Mouse (Mus musculus): ENCODE results near the gene Fam102a. TPM values are rescaled to one million over a fixed set of nuclear protein-coding genes. Genes with fewer than 3 reads are reported as not detected.
A peak's percentile ranks its signal among the peaks of the same experiment; 100 is the strongest.

Fam102a gene
- polyA plus RNA-seq, 1 experiment from 2014 or later = 16.6 TPM

DNA sequence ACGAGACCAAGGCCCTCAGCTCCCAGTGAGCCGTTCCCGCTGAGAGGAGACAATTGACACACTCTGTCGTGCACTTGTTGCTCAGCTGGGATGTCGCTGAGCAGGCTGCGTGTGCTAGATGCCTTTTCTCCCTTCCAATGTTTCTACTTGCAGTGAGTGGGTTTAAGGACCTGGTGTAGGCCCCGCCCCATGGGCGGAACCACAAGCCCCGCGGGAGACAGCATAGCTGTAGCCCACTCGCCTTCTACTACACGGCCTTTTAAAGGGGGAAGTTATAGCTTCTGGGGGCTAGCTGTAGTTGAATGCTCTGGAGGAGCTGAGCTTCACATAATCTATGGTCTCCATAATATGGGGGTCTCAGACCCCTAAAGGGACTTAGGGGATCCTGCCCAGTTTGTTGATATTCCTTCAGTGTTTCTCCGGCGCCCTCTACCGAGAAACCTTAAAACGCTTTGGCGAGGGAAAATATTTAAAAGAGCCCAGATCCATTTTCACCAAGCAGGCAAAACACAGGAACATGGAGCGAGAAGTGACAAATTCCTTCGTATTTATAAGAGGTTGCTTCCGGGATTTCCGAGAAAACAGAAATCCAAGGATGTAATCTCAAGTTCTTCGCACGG, 75.6 kb downstream of the Fam102a start:
- 12% methylated on average over 23 of the region's 23 CpGs for WGBS
- Histone ChIP-seq H3K27me3 (ENCODE audit: control insufficient read depth, insufficient read depth, low read length) (no peaks in the 10 kb centered on the region), H3K36me3 (ENCODE audit: control insufficient read depth, insufficient read depth, low read length) (no peaks in the 10 kb centered on the region), H3K4me2 (replicated peaks; ENCODE audit: low read depth) (peak overlapping the region; percentile 53), H3K9me3 (ENCODE audit: control insufficient read depth, low read length) (no peaks in the 10 kb centered on the region), H3K4me1 (replicated peaks; ENCODE audit: control insufficient read depth, insufficient read depth) (peaks cover 6% of the 10 kb centered on the region; the same call in 1 of the 2 replicates), H3K9ac (ENCODE audit: low read length) (peak overlapping the region; percentile 43; the same call in 1 of the 2 replicates), H3K4me3 (ENCODE audit: low read depth, low read length) (peak overlapping the region; percentile 36; the same call in 1 of the 2 replicates), H3K27ac (replicated peaks) (peak overlapping the region; percentile 45)
- TF ChIP-seq CTCF (IDR thresholded peaks at IDR 0.05; ENCODE audit: low read depth) (peak; percentile 69), EP300 (optimal IDR thresholded peaks at IDR 0.05) (no peak)
- DNase-seq (ENCODE audit: low spot score) (peak; percentile 54), ATAC-seq (ENCODE audit: low FRiP score, low TSS enrichment) (no peak)

GRCm38 (mm10) chr2:32612274-32612673, 77.1 kb downstream of the Fam102a start:
- Histone ChIP-seq H3K4me1 (replicated peaks; ENCODE audit: control insufficient read depth, insufficient read depth) (peaks cover 6% of the 10 kb centered on the region; the same call in 1 of the 2 replicates), H3K9ac (ENCODE audit: low read length) (no peak overlapping the region), H3K27me3 (ENCODE audit: control insufficient read depth, insufficient read depth, low read length) (no peaks in the 10 kb centered on the region), H3K27ac (replicated peaks) (no peak overlapping the region), H3K4me2 (replicated peaks; ENCODE audit: low read depth) (no peak overlapping the region), H3K9me3 (ENCODE audit: control insufficient read depth, low read length) (no peaks in the 10 kb centered on the region), H3K4me3 (ENCODE audit: low read depth, low read length) (no peak overlapping the region), H3K36me3 (ENCODE audit: control insufficient read depth, insufficient read depth, low read length) (no peaks in the 10 kb centered on the region)
- TF ChIP-seq EP300 (optimal IDR thresholded peaks at IDR 0.05) = no peak
- TF ChIP-seq CTCF (IDR thresholded peaks at IDR 0.05; ENCODE audit: low read depth) = no peak
- ATAC-seq (ENCODE audit: low FRiP score, low TSS enrichment) = 0 out of 2 replicates have a peak, but pooled peaks have one; percentile 21
- peak; percentile 72 for DNase-seq (ENCODE audit: low spot score)
- 64% methylated on average over 26 of the region's 26 CpGs for WGBS

DNA sequence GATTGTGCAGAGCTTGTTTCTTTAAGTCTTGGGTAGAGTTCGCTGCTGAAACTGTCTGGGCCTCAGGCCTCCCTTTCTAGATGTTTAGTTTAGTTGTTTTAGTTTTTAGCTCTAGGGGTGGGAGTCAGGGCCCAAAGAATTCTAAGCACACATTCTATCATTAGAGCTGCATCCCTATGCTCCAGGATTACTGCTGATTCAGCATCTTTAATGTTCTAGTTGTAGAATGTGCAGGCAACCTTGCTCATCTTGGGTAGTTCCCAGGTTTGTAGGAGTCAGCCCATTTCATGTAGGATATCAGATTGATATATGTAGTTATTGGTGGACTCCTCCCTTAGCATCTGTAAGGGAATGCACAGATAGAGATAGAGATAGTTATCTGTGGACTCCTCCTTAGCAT, 82.0 kb downstream of the Fam102a start:
- Histone ChIP-seq H3K4me1 (replicated peaks; ENCODE audit: control insufficient read depth, insufficient read depth) (peaks cover 13% of the 10 kb centered on the region), H3K4me3 (ENCODE audit: low read depth, low read length) (no peak overlapping the region), H3K9ac (ENCODE audit: low read length) (no peak overlapping the region), H3K27ac (replicated peaks) (no peak overlapping the region), H3K9me3 (ENCODE audit: control insufficient read depth, low read length) (no peaks in the 10 kb centered on the region), H3K27me3 (ENCODE audit: control insufficient read depth, insufficient read depth, low read length) (no peaks in the 10 kb centered on the region), H3K36me3 (ENCODE audit: control insufficient read depth, insufficient read depth, low read length) (no peaks in the 10 kb centered on the region), H3K4me2 (replicated peaks; ENCODE audit: low read depth) (no peak overlapping the region)
- ATAC-seq (ENCODE audit: low FRiP score, low TSS enrichment) (no peak), DNase-seq (ENCODE audit: low spot score) (no peak)
- TF ChIP-seq CTCF (IDR thresholded peaks at IDR 0.05; ENCODE audit: low read depth) (no peak), EP300 (optimal IDR thresholded peaks at IDR 0.05) (no peak)
- WGBS = 96% methylated on average over 1 of the region's 1 CpGs

DNA sequence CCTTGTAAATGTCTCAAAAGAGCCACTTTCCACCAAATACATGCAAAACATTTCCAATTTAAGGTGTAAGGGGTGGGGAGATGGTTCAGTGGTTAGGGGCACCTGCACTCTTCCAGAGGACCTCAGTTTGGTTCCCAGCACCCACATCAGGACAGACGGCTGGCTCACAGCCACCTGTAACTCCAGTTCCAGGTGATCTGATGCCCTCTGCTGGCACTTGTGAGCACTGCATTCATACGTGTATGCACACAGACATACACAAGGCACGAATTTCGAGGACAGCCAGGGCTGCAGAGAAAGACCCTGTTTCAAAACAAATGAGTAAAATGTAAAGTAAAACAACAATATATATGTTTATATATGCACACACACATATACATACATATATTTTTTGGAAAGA, 82.5 kb downstream of the Fam102a start:
- Histone ChIP-seq H3K36me3 (ENCODE audit: control insufficient read depth, insufficient read depth, low read length) (no peaks in the 10 kb centered on the region), H3K27me3 (ENCODE audit: control insufficient read depth, insufficient read depth, low read length) (no peaks in the 10 kb centered on the region), H3K4me1 (replicated peaks; ENCODE audit: control insufficient read depth, insufficient read depth) (peaks cover 13% of the 10 kb centered on the region), H3K4me3 (ENCODE audit: low read depth, low read length) (no peak overlapping the region), H3K9ac (ENCODE audit: low read length) (no peak overlapping the region), H3K27ac (replicated peaks) (no peak overlapping the region), H3K9me3 (ENCODE audit: control insufficient read depth, low read length) (no peaks in the 10 kb centered on the region), H3K4me2 (replicated peaks; ENCODE audit: low read depth) (no peak overlapping the region)
- DNase-seq (ENCODE audit: low spot score) (no peak), ATAC-seq (ENCODE audit: low FRiP score, low TSS enrichment) (no peak)
- TF ChIP-seq CTCF (IDR thresholded peaks at IDR 0.05; ENCODE audit: low read depth) = peak; percentile 57
- TF ChIP-seq EP300 (optimal IDR thresholded peaks at IDR 0.05) = no peak
- 95% methylated on average over 4 of the region's 4 CpGs for WGBS

GRCm38 (mm10) chr2:32618051-32618450, 82.9 kb downstream of the Fam102a start:
- no peaks in the 10 kb centered on the region for H3K9me3 ChIP-seq (ENCODE audit: control insufficient read depth, low read length)
- H3K4me3 ChIP-seq (ENCODE audit: low read depth, low read length) = no peak overlapping the region
- no peak overlapping the region for H3K9ac ChIP-seq (ENCODE audit: low read length)
- no peak for TF ChIP-seq CTCF (IDR thresholded peaks at IDR 0.05; ENCODE audit: low read depth)
- no peak for TF ChIP-seq EP300 (optimal IDR thresholded peaks at IDR 0.05)
- DNase-seq (ENCODE audit: low spot score) = no peak
- peaks cover 13% of the 10 kb centered on the region for H3K4me1 ChIP-seq (replicated peaks; ENCODE audit: control insufficient read depth, insufficient read depth)
- no peak for ATAC-seq (ENCODE audit: low FRiP score, low TSS enrichment)
- no peak overlapping the region for H3K4me2 ChIP-seq (replicated peaks; ENCODE audit: low read depth)
- no peaks in the 10 kb centered on the region for H3K36me3 ChIP-seq (ENCODE audit: control insufficient read depth, insufficient read depth, low read length)
- no peaks in the 10 kb centered on the region for H3K27me3 ChIP-seq (ENCODE audit: control insufficient read depth, insufficient read depth, low read length)
- 88% methylated on average over 9 of the region's 9 CpGs for WGBS
- no peak overlapping the region for H3K27ac ChIP-seq (replicated peaks)

Other genes with a start within 250 kb of the Fam102a start
- gene Golga2, start 247.9 kb upstream of the Fam102a start, polyA plus RNA-seq (2015; fragmentation: Nextera tagmentation; extraction: Ambion mirVana) = 18.1 and 18.5 TPM in 2 replicates
- gene Swi5, start 247.3 kb upstream of the Fam102a start, polyA plus RNA-seq (2015; fragmentation: Nextera tagmentation; extraction: Ambion mirVana) = 254 and 313 TPM in 2 replicates
- gene Ciz1, start 183.0 kb upstream of the Fam102a start, polyA plus RNA-seq (2015; fragmentation: Nextera tagmentation; extraction: Ambion mirVana) = 14.0 and 16.1 TPM in 2 replicates
- 5.6 and 6.2 TPM in 2 replicates for gene Dnm1, start 182.0 kb upstream of the Fam102a start, polyA plus RNA-seq (2015; fragmentation: Nextera tagmentation; extraction: Ambion mirVana)
- 85.0 and 90.1 TPM in 2 replicates for gene 1110008P14Rik, start 153.4 kb upstream of the Fam102a start, polyA plus RNA-seq (2015; fragmentation: Nextera tagmentation; extraction: Ambion mirVana)
- gene Lcn2, start 147.1 kb upstream of the Fam102a start, polyA plus RNA-seq (2015; fragmentation: Nextera tagmentation; extraction: Ambion mirVana) = 1.8 TPM in 2 replicates
- gene Ptges2, start 139.4 kb upstream of the Fam102a start, polyA plus RNA-seq (2015; fragmentation: Nextera tagmentation; extraction: Ambion mirVana) = 31.6 and 33.0 TPM in 2 replicates
- 2.5 and 2.6 TPM in 2 replicates for gene Naif1, start 84.9 kb upstream of the Fam102a start, polyA plus RNA-seq (2015; fragmentation: Nextera tagmentation; extraction: Ambion mirVana)
- gene Slc25a25, start 83.9 kb upstream of the Fam102a start, polyA plus RNA-seq (2015; fragmentation: Nextera tagmentation; extraction: Ambion mirVana) = 11.1 and 11.5 TPM in 2 replicates
- gene Dpm2, start 35.5 kb downstream of the Fam102a start, polyA plus RNA-seq (2015; fragmentation: Nextera tagmentation; extraction: Ambion mirVana) = 87.5 and 91.8 TPM in 2 replicates
- gene Pip5kl1, start 39.5 kb downstream of the Fam102a start, polyA plus RNA-seq (2015; fragmentation: Nextera tagmentation; extraction: Ambion mirVana) = 0.08 and 0.18 TPM in 2 replicates
- gene 9430097D07Rik, start 40.4 kb downstream of the Fam102a start, polyA plus RNA-seq (2015; fragmentation: Nextera tagmentation; extraction: Ambion mirVana) = not detected in 2 replicates
- 7.4 and 7.7 TPM in 2 replicates for gene St6galnac4, start 51.8 kb downstream of the Fam102a start, polyA plus RNA-seq (2015; fragmentation: Nextera tagmentation; extraction: Ambion mirVana)
- 9.1 and 11.3 TPM in 2 replicates for gene St6galnac6, start 64.4 kb downstream of the Fam102a start, polyA plus RNA-seq (2015; fragmentation: Nextera tagmentation; extraction: Ambion mirVana)
- gene Ak1, start 86.4 kb downstream of the Fam102a start, polyA plus RNA-seq (2015; fragmentation: Nextera tagmentation; extraction: Ambion mirVana) = 21.8 and 26.1 TPM in 2 replicates
- 23.0 and 23.3 TPM in 2 replicates for gene Eng, start 111.3 kb downstream of the Fam102a start, polyA plus RNA-seq (2015; fragmentation: Nextera tagmentation; extraction: Ambion mirVana)
- gene Fpgs, start 168.8 kb downstream of the Fam102a start, polyA plus RNA-seq (2015; fragmentation: Nextera tagmentation; extraction: Ambion mirVana) = 15.1 and 17.3 TPM in 2 replicates
- 55.8 and 57.8 TPM in 2 replicates for gene Cdk9, start 177.7 kb downstream of the Fam102a start, polyA plus RNA-seq (2015; fragmentation: Nextera tagmentation; extraction: Ambion mirVana)
- gene Sh2d3c, start 185.7 kb downstream of the Fam102a start, polyA plus RNA-seq (2015; fragmentation: Nextera tagmentation; extraction: Ambion mirVana) = 7.7 and 8.4 TPM in 2 replicates
- gene 6330409D20Rik, start 205.7 kb downstream of the Fam102a start, polyA plus RNA-seq (2015; fragmentation: Nextera tagmentation; extraction: Ambion mirVana) = not detected in 2 replicates
- gene Tor2a, start 221.9 kb downstream of the Fam102a start, polyA plus RNA-seq (2015; fragmentation: Nextera tagmentation; extraction: Ambion mirVana) = 45.9 and 50.3 TPM in 2 replicates
- gene Ttc16, start 240.3 kb downstream of the Fam102a start, polyA plus RNA-seq (2015; fragmentation: Nextera tagmentation; extraction: Ambion mirVana) = 0.05 and 0.06 TPM in 2 replicates
- gene Ptrh1, start 240.5 kb downstream of the Fam102a start, polyA plus RNA-seq (2015; fragmentation: Nextera tagmentation; extraction: Ambion mirVana) = 7.6 and 10.1 TPM in 2 replicates
- gene Cfap157, start 249.1 kb downstream of the Fam102a start, polyA plus RNA-seq (2015; fragmentation: Nextera tagmentation; extraction: Ambion mirVana) = 0.63 and 1.1 TPM in 2 replicates